Mouse (Mus musculus): Measurements from ENCODE around the gene Chil3. TPM values are rescaled to one million over a fixed set of nuclear protein-coding genes. Genes with fewer than 3 reads are reported as not detected.

Gene Chil3
- total and polyA plus RNA-seq, 3 experiments: not detected

- no peak for DNase-seq (ENCODE audit: extremely low read depth)
- Histone ChIP-seq H3K27me3 (replicated peaks) (no peaks in the 10 kb centered on the region), H3K9ac (ENCODE audit: insufficient read depth, low read depth) (no peak overlapping the region), H3K4me2 (ENCODE audit: insufficient read depth, low read depth, poor library complexity, severe bottlenecking) (no peak overlapping the region), H3K36me3 (replicated peaks in 1 of 2; ENCODE audit: control insufficient read depth in 1 of 2, insufficient read depth in 1 of 2, low read length in 1 of 2) (no peaks in the 10 kb centered on the region), H3K79me2 (replicated peaks; ENCODE audit: control insufficient read depth, extremely low read depth, insufficient read depth, poor library complexity, severe bottlenecking) (no peaks in the 10 kb centered on the region), H3K27ac (ENCODE audit: insufficient read depth, low read depth) (no peak overlapping the region), H3K4me1 (ENCODE audit: control insufficient read depth in 1 of 2, insufficient read depth in 2 of 2) (no peaks in the 10 kb centered on the region), H3K4me3 (replicated peaks in 1 of 3; ENCODE audit: low read depth in 2 of 3, low read length in 2 of 3, poor library complexity in 1 of 3) (no peak overlapping the region), H3K9me3 (replicated peaks; ENCODE audit: low read length) (peaks cover 2% of the 10 kb centered on the region)
- TF ChIP-seq MAX (IDR thresholded peaks at IDR 0.05; ENCODE audit: low read length) (no peak), CTCF (conservative IDR thresholded peaks at IDR 0.05 in 1 of 2, IDR thresholded peaks at IDR 0.05 in 1 of 2; ENCODE audit: low read depth in 2 of 2, low read length in 2 of 2) (no peak), E2F4 (IDR thresholded peaks at IDR 0.05; ENCODE audit: insufficient replicate concordance, low read depth, low read length) (no peak), POLR2AphosphoS2 (IDR thresholded peaks at IDR 0.05; ENCODE audit: low read depth, low read length) (no peak), ETS1 (conservative IDR thresholded peaks at IDR 0.05; ENCODE audit: low read depth, low read length) (no peak), PAX5 (IDR thresholded peaks at IDR 0.05; ENCODE audit: low read length) (no peak), NELFE (IDR thresholded peaks at IDR 0.05; ENCODE audit: low read depth, low read length) (no peak), JUN (IDR thresholded peaks at IDR 0.05; ENCODE audit: insufficient read depth, low read depth, low read length) (no peak), SIN3A (IDR thresholded peaks at IDR 0.05; ENCODE audit: low read length) (no peak), USF1 (IDR thresholded peaks at IDR 0.05; ENCODE audit: low read depth, low read length) (no peak), MAZ (IDR thresholded peaks at IDR 0.05; ENCODE audit: low read depth, low read length) (no peak), MEF2A (IDR thresholded peaks at IDR 0.05; ENCODE audit: borderline replicate concordance, low read depth, low read length) (no peak), UBTF (IDR thresholded peaks at IDR 0.05; ENCODE audit: low read depth, low read length) (no peak), MAFK (IDR thresholded peaks at IDR 0.05; ENCODE audit: insufficient replicate concordance, low read length) (no peak), RCOR1 (conservative IDR thresholded peaks at IDR 0.05; ENCODE audit: low read depth, low read length) (no peak), EP300 (IDR thresholded peaks at IDR 0.05; ENCODE audit: low read length) (no peak), GABPA (IDR thresholded peaks at IDR 0.05; ENCODE audit: insufficient replicate concordance, low read depth, low read length) (no peak), CHD2 (IDR thresholded peaks at IDR 0.05; ENCODE audit: low read length) (no peak)
- dilution Hi-C loops (cut with MboI; ENCODE audit: extremely low pct_ligation_motif_present, extremely low pct_unique_long_range_greater_than_20kb, low sequenced_read_pairs) (no loop called here), in situ Hi-C loops (cut with MboI; ENCODE audit: low pct_ligation_motif_present, low pct_unique_long_range_greater_than_20kb, low sequenced_read_pairs) (no loop called here)
These were observed 28.9 kb upstream of the Chil3 start for GRCm38 (mm10) chr3:106196276-106196675.

- Histone ChIP-seq H3K27ac (ENCODE audit: insufficient read depth, low read depth) (no peak overlapping the region), H3K9me3 (replicated peaks; ENCODE audit: low read length) (peaks cover 2% of the 10 kb centered on the region), H3K79me2 (replicated peaks; ENCODE audit: control insufficient read depth, extremely low read depth, insufficient read depth, poor library complexity, severe bottlenecking) (no peaks in the 10 kb centered on the region), H3K4me3 (replicated peaks in 1 of 3; ENCODE audit: low read depth in 2 of 3, low read length in 2 of 3, poor library complexity in 1 of 3) (no peak overlapping the region), H3K4me2 (ENCODE audit: insufficient read depth, low read depth, poor library complexity, severe bottlenecking) (no peak overlapping the region), H3K36me3 (replicated peaks in 1 of 2; ENCODE audit: control insufficient read depth in 1 of 2, insufficient read depth in 1 of 2, low read length in 1 of 2) (no peaks in the 10 kb centered on the region), H3K27me3 (replicated peaks) (no peaks in the 10 kb centered on the region), H3K4me1 (ENCODE audit: control insufficient read depth in 1 of 2, insufficient read depth in 2 of 2) (no peaks in the 10 kb centered on the region), H3K9ac (ENCODE audit: insufficient read depth, low read depth) (no peak overlapping the region)
- TF ChIP-seq ZMIZ1 (IDR thresholded peaks at IDR 0.05; ENCODE audit: low read depth, low read length): no peak
- TF ChIP-seq ELF1 (IDR thresholded peaks at IDR 0.05; ENCODE audit: low read depth, low read length): no peak
- TF ChIP-seq CHD1 (IDR thresholded peaks at IDR 0.05; ENCODE audit: low read depth, low read length): no peak
- TF ChIP-seq USF2 (conservative IDR thresholded peaks at IDR 0.05; ENCODE audit: low read depth, low read length): no peak
- no peak for TF ChIP-seq PAX5 (IDR thresholded peaks at IDR 0.05; ENCODE audit: low read length)
- no peak for TF ChIP-seq MAFK (IDR thresholded peaks at IDR 0.05; ENCODE audit: insufficient replicate concordance, low read length)
- TF ChIP-seq CTCF (conservative IDR thresholded peaks at IDR 0.05 in 1 of 2, IDR thresholded peaks at IDR 0.05 in 1 of 2; ENCODE audit: low read depth in 2 of 2, low read length in 2 of 2): no peak
- TF ChIP-seq NELFE (IDR thresholded peaks at IDR 0.05; ENCODE audit: low read depth, low read length): no peak
- TF ChIP-seq MEF2A (IDR thresholded peaks at IDR 0.05; ENCODE audit: borderline replicate concordance, low read depth, low read length): no peak
- no peak for TF ChIP-seq BHLHE40 (IDR thresholded peaks at IDR 0.05; ENCODE audit: low read depth, low read length)
- DNase-seq (ENCODE audit: extremely low read depth): no peak
- dilution Hi-C loops (cut with MboI; ENCODE audit: extremely low pct_ligation_motif_present, extremely low pct_unique_long_range_greater_than_20kb, low sequenced_read_pairs) (no loop called here), in situ Hi-C loops (cut with MboI; ENCODE audit: low pct_ligation_motif_present, low pct_unique_long_range_greater_than_20kb, low sequenced_read_pairs) (no loop called here)
These were observed 28.1 kb upstream of the Chil3 start for GRCm38 (mm10) chr3:106195486-106195885.
